Mouse (Mus musculus) liver, adult 2 months (tissue): ENCODE measurements around the gene Adamts12.

Source experiments
- CTCF ChIP-seq: fragments of 200-500 bp; IDR thresholded peaks from 2 replicates; pipeline ENCODE4 v1.5.1; 2011; ENCODE audit warnings: low read depth, low read length, control low read depth
- POLR2A ChIP-seq: fragments of 200-500 bp; IDR thresholded peaks from 2 replicates; pipeline ENCODE4 v1.6.1; 2011; ENCODE audit warnings: low read length, control low read depth; ENCODE audit not compliant: insufficient read depth; ENCODE audit errors: extremely low read depth

DNA sequence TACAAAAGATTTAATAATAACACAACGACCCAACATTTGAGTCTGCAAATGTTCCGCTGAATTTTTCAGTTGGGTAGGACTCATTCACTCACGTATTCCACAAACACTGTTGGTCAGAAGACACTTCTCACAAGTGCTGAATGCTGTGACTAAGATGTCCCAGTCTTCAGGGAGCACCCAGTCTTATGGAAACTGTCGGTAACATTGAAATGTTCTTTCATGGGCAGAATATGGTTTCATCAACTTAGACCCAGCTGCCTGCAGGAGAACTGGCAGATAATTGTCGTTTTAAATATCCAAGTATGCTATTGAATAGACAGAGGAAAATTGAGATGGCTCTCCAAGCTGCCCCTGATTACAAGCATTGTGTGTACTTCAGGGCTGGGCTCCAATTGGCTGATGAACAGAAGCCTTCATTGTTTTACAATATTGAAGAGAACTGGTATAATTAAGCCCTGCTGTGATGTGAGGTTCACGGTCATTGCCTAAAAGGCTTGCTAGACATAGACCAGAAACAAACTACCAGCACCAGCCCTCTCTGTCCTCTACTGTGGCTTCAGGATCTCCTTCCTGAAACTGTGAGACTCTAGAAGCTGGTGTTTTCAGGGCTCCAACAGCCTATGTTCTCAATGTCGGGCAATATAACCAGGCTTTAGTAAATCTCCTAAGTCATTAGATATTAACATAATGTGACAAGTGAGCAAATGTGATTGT is 275.0 kb downstream of the Adamts12 start:
- TF ChIP-seq CTCF (no peak), POLR2A (no peak)
